Mouse (Mus musculus) urinary bladder, postnatal 36 days (tissue): ENCODE data around the gene Gpat3.

Source experiments
- DNase-seq, 2 experiments: peaks; one replicate each; pipeline ENCODE4 v3.0.0; 2022; ENCODE audit warnings: low spot score in 2 of 2, mixed read lengths in 1 of 2

Gpat3 gene

DNA sequence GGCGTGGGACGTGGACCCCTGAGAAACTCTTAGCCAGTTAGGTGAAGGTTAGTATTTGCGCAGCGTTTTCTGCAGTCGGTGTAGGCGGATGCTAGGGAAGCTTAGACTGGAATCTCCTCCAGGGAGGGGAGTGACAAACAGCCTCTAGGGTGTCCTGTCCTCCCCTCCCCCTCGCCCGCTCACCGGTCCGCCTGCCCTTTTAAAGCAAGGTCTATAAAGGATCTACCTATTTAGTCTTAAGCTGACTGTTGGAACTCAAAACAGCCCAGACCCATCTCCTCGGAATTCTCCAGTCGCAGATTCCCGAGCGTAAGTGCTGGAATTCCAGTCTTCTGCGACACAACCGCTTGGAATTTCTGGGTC lies at the start of gene Gpat3:
Gene Gpat3 (plus strand): TSS at position 229 of the 363 bp plus-strand sequence.
- DNase-seq = peak; percentile 14 to 39

DNA sequence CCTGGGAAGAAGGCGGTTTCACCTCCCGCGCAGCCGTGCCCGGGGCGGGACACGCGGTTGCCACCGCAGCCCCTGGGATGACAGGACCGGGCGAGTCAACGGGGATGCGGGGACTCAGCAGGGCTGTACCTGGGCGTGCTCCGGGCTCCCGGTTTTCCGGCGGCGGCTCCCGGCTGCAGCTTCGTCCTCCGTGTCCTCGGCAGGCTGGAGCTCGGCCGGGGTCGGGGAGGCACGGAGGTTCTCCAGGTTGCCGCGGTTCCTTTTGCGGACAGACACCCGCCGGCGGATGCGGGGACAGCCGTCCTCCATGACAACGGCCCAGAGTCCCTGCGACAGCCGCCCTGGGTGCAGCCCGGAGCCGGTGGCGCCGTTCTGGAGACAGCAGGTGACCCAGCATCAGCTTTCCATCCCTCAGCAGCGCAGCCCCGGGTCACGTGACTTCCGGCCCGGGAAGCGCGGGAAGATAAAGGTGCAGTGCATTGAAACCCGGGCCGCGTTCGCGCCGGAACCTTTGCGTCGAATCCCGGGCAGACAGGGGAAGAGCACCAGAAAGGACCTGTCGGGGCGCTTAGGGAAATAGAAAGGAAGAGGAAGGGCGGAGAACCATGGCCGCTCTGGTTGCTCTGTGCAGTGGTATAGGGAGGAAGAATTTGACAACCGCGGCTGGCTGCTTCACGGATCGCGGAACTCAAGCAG lies 47.2 kb upstream of the Gpat3 start, which contains the start of the genes Helq and Mrps18c:
Gene Helq (minus strand): TSS at position 434 of the 696 bp plus-strand sequence.
Gene Mrps18c (plus strand): TSS at position 463 of the 696 bp plus-strand sequence.
- DNase-seq = peak; percentile 86 to 87

DNA sequence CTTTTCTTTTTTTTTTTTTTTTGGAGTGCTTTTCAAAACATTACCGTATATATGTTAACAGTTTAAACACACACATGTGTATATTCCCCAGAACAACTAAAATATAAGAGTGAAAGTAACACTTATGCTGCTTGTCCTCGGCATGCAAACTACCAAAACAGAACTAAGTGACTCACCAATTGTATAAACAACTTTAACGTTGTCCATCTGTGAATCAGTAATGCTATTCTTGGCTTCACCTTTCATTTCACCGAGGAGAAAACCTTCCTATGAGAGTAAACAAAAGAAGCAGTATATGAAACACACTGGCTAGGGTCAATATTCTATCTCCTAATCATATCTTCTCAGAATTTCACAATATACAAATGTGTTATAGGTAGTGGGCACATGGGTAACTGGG lies 27.2 kb upstream of the Gpat3 start:
- no peak for DNase-seq

DNA sequence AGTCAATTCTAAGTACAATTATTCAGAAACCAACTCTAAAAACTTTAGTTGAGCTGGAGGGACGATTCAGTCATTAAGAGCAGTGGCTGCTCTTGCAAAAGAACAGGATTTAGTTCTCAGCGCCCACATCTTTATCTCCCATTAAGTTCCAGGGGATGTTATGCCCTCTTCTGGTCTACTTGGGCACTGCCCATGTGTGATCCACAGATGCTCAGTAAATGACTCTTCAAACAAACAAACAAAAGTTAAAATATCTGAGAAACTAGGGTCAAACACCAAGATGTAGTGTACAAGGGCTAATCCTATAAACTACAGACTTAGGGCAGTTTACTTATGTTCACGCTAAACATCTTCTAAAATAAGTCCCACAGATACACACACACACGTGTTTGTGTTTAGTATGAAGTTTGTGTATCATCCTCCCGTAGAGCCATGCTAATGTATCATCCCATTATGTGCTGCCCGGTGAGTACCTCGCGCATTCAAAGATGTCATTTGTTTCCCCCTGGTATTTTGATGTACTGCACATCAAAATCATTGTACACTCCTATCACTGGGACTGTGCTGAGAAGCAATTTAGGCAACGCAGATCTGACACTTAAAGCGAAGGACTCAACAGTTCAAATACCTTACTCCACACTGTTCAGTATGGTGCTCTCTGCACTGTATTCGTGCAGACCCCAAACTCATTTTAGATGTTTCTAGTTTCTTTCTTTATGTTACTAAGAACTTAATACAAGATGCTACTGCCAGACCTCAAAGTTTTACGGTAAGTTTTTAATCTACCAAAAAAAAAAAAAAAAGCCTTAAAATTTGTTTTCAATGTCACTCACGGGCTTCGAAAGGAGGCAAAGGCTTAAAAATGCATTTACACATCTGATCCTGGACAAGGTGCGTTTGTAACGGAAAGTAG lies 25.7 kb upstream of the Gpat3 start:
- no peak for DNase-seq

DNA sequence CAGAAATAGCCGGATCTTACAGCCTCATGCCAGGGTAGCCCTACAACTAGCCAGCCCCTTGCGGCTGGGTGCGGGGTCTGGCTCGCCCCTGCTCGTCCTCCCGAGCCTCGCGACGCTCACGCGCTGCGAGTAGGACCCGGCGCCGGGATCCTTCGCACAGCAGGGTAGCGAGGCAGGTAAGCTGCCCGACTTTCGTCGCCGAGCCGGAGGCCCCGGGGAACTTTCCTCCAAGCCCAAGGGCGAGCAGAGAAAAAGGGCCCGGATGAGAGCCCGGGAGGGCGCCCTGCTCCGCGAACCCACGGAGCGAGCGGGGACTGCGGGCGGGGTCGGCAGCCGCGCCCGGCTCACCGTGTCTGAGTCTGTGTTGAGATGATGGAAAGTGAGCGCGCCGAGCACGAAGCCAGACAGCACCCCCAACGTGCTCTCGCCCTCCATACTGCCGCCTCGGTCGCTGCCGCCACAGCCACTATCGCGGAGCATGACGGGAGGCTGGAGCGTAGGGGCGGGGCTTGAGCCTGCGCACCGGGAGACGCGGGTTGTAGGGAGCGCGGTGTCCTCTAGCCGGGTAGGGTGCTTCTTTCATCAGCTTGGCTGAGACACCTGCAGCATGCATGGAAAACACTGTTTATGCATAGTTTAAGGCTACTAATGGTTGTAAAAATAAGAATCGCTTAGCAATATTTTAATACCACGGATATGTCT lies 24.9 kb upstream of the Gpat3 start, which contains the start of gene Abraxas1:
Gene Abraxas1 (minus strand): TSS at position 483 of the 702 bp plus-strand sequence.
- peak; percentile 78 to 87 for DNase-seq

DNA sequence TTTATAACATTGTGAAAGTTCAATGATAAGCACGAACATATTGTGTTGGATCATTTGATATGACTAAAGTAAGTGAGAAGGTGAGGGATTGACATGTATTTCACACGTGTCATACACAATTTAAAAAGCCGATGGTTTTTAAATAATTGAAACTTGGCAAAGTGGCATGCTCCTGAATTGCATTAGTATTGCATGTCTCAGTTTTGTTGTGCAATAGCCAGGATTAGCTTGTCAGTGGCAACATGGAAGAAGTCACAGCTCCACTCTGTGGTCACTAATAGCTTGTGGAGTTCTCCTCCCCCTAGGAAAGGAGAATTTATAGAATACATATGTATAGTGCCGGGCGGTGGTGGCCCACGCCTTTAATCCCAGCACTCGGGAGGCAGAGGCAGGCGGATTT lies 24.1 kb upstream of the Gpat3 start:
- DNase-seq = no peak

DNA sequence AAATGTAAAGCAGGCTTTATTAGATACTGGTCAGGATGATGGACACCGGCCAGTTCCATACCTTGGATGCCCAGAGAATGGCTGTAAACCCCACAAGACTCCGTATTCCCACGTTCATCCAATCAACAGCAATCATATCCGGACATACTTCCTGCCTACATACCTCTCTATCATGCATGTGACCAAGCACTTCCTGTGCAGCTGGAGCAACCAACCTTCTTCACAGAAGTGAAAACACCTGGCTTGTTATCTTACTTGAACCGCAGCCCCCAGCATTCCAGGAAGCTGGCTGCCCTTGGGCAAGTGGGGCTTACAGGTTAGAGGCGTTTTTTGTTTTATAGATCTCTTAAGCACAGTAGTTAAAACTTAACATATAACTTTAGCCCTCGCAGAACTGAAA lies 22.7 kb upstream of the Gpat3 start:
- no peak for DNase-seq

DNA sequence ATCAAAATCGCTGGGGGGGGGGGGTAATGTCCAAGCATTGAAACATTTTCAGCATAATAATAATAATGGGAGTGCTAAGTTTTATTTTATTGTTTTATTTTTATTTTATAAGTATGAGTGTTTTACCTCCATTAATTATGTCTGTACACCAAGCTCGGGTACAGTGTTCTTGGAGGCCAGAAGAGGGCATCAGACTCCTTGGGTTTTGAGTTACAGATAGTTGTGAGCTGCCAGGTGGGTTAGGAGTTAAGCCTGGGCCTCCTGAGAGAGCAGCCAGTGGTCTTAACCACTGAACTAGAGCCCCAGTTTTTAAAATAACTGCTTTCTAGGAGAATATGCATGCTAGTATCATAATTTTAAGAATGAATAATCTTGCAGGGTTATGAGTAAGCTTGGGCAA lies 19.5 kb upstream of the Gpat3 start:
- DNase-seq = no peak

DNA sequence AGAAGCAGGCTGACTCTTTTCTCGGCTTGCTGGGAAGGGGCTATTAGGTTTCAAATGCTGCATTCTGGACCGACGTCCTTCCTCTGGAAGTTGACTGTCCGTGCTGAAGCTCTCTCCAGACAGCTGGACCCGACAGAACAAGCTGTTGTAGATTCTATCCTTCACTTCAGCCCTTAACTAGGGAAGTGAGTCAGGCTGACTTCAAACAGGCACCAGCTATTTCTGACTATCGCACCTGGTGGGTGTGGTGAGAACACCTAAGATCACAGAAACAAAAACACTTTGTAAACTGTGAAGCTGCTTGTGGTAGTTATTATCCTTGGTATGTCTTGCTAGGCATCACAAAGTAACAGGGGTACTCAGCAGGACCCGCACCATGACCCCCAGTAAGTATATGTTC lies 19.0 kb upstream of the Gpat3 start:
- DNase-seq = no peak

DNA sequence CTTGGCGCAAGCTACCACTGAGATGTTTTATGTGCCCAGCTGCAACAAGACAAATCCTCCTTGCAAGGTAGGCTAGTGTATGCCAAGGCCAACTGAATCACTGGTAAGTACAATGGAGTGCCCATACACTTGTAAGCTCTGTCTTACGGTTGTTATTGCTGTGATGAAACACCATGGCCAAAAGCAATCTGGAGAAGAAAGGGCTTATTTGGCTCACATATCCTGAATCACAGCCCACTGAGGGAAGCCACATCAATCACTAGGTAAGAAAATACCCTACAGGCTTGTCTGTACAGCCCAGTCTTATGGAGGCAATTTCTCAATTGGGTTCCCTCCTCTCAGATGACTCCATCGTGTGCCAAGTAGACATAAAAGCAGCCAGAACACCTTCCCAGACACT lies 16.8 kb upstream of the Gpat3 start:
- DNase-seq = no peak

DNA sequence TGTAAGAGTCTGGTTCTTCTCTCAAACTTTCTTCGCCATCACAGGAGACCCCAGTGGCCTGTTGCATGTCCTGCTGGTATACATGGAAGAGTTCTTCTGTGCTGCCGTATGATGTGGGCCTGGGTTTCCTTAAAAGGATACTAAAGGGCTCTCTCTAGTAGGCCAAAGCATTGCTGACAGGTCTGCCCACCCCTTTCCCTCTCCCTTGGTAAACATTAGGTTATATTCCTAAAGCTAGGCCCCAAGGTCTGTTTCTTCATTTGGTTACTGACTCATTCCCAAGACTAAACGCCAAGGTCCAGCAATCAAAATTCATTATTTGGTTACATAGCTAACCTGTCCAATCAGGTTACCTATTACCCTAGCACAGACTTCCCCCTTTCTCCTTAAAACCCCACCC lies 12.8 kb upstream of the Gpat3 start:
- DNase-seq = no peak

DNA sequence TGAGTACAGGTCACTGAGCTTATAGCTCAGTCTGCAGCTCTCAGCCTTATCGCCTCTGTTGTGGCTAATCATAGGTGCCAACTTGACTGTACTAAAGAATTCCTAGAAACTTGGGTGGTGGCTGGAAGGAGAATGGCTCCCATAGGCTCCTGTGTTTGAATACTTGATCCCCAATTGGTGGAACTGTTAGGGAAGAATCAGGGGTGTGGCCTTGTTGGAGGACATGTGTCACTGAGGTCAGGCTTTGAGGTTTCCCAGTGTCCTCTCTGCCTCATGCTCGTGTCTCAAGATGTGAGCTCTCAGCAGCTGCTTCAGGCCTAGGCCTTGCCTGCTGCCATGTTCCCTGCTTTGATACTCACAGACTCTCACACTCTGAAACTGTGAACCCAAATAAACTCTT lies 11.7 kb upstream of the Gpat3 start:
- no peak for DNase-seq

DNA sequence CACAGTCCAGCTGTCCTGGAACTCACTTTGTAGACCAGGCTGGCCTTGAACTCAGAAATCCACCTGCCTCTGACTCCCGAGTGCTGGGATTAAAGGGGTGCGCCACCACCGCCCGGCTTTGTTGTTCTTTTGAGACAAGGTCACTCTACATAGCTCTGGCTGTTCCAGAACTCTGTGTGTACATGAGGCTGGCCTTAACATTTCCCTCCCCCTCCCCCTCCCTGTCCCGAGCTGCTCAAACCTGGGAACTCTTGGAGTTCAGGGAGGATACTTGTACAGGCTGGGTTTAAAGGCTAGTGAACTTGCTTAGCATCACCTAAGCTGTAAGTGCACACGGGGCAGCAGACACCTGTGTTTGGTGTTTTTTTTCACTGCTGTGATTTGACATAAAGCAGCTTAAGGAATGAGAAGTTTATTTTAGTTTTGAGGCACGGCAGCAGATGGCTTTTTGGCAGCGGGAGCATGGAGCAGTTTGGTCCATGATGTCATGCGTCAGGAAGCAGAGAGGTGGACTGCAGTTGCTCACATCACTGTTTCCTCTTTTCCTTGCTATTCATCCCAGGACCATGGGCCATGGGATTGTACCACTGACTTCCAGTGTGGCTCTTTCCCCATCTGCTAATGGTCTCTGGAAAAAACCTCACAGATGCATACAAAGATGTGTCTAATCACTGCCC lies 9.5 kb upstream of the Gpat3 start:
- DNase-seq = no peak

DNA sequence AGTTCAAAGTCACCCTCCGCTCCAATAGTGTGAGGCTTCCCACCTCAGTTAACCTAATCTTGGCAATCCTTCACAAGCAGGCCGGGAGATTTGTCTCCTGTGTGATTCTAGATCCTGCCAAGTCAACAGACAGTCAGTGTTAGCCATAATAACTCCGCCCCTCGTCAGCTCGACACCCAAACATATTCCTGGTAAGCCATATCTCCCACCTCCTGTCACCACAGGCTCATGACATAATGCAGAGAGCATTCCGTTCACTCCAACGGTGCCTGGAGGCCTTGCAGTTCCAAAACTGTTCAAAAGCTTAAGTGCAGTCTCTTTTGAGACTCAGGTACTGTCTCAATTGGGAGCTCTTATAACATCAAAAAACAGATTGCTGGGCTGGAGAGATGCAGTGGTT lies 7.6 kb upstream of the Gpat3 start:
- DNase-seq = no peak

DNA sequence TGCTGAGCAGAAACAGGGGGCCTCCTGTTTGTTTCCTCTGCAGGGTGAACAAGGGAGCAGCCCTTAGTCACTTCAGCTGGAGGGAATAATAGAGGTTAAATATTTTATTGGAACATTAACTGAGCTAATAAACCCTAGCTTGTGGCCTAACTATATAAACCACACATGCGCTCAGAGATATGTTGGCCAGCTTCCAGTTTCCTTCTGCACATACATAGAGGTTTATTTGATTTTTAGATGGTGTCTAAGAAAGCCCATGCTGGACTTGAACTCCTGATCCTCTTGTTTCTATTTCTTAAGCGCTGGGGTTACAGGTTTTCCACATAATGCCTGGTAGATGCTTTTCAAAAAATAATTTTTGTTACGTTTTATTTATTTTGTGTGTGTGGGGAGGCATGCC lies 1.0 kb upstream of the Gpat3 start:
- no peak for DNase-seq

DNA sequence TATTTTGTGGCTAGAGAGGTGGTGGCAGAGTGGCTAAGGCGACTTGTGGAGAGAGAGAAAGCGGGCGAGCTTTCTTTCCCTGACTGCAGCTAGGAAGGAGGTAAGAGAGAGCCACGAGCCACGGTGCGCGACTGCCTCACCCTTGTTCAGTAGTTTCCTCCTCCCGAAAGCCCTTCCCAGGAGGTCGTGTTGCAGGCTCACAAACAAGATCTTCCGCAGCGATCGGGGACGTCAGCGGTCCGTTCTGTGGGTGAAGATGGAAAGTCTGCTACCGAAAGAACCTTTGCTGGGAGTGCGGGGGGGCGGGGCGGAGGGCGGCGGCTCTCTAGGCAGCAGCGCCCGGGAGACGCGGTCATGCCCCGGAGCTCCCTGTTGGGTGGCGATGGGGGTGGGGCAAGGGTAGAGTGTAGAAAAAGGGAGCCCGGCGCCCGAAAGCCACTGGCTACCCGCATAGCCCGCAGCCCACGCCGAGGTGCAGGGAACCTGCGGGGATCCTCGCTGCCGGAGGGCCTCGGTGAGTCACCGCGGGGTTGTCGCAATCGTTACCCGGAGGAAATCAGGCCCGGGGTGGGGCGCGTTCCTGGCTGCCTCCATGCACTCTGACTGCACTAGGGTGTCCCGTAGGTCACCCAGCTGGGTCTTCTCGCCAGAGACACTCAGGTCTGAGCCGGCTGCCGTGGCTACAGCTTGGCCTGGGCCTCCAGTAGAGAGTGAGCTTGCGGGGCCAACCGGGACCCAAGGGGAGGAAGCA lies 510 bp downstream of the Gpat3 start:
- peak; percentile 84 to 88 for DNase-seq

DNA sequence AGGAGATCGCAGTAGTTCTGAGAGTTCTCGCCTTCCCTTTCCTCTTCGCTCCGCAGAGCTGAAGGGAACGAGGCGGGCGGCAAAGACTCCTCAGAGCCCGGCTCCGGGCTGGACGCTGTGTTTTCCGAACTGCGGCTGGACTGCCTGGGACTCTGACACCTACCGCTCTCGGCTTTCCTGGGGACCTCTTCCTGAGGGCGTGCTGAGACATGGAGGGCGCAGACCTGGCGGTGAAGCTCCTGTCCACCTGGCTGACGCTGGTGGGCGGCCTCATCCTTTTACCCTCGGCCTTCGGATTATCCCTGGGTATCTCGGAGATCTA lies 1.0 kb downstream of the Gpat3 start:
- no peak for DNase-seq

DNA sequence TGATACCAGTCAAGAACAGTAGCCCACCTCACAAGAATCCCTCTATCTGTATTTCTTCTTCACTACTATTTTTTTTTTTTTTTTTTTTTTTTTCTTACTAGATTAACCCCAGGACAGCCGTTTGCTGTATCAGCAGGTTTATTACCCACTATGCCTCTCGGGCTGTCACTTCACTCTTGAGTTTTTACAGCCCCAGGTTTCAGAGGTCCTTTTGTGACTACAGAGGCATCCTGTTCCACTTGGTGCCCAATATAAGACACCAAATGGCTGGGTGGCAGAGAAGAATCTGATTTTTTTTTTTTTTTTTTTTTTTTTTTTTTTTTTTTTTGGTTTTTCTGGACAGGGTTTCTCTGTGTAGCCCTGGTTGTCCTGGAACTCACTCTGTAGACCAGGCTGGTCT lies 1.6 kb downstream of the Gpat3 start:
- no peak for DNase-seq

DNA sequence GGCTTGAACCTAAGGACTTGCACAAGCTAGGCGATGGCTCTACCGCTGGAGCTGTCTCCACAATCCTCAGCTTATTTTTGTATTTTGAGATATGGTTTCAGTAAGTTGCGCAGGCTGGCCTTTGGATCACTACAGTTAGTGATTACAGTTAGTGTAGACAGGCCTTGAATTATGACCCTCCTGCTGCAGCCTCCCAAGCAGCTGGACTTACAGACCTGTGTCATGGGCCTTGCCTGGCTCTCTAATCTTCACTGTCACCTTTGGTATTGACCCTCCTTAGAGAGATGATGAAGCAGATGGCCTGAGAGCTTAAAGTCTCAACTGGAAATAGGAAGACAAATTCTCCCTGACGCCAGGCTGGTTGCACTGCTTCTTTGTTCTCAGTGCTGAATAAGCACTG lies 8.4 kb downstream of the Gpat3 start:
- DNase-seq = no peak

DNA sequence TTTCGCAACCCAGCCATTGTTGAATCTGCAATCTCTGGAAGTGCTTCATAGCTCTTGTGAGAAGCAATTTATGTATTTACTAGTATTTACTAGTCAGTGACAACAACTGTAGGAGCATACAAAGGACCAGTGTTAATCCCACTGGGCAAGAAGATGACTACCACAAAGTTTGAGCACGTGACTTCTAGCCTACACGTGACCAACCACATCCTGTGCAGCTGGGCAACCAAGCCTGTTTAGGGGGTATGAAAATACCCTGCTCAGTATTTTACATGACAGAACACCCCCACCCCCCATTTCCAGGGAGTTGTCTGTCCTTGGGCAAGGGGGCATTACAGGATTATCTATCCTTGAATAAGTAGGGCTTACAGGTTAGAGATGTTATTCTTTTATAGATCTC lies 11.0 kb downstream of the Gpat3 start:
- DNase-seq = no peak

DNA sequence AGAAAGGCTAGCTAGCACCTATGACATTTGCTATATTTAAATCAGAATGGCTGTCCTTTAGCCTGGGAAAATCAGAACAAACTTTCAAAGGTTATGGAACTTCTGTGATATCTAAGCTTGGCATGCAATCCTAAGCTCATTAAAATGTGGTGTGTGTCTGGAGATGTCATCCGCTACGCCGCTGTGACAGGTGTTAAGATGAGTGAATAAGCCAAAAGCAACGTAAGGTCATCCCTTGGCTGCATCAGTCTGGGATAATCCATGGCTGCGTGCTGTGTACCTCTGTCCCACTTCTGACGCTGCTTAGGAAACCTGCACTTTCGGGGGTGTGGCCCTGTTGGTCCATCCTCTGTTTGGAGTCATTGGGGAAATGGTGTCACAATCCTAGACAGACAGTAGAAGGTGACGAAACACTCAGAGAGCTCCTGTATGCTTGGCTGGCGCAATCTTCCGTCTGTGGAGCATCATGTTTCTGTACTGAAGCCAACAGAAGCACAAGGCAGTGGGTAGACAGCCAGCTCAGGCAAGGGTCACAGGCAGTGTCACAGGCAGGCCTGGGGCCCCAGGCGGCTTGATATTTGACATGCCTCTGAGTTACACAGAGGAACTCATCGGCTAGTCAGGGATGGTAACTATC lies 15.0 kb downstream of the Gpat3 start:
- peak; percentile 8 to 78 for DNase-seq
